Mouse (Mus musculus) right cerebral cortex, postnatal 36 days (tissue): ENCODE measurements around the gene Ceacam16.

ENCODE experiments used
- DNase-seq, 2 experiments: peaks; one replicate each; pipeline ENCODE4 v3.0.0; 2022; ENCODE audit warnings: low spot score in 2 of 2, mixed read lengths in 1 of 2

Ceacam16 gene

DNA sequence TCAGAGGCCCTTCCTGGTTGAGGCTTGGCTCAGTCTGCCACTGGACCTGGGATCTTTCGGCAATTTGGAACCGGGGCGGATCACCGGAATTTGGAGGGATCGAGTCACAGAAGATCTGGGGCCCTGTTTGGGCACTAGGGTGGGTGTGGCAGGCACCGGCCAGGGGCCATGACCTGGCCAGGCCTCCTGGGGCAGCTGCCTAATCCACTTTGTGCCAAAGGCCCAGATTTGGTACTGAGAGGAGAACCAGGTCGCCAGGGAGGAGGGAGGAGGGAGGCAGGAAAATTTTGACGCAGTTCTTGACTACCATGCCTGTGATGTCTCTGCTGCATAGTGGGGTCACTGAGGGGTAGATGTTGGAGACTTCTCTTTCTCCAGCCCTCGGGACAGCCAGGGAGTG lies at the start of gene Ceacam16:
Gene Ceacam16 (minus strand): TSS at position 101 of the 400 bp plus-strand sequence.
- DNase-seq: no peak

DNA sequence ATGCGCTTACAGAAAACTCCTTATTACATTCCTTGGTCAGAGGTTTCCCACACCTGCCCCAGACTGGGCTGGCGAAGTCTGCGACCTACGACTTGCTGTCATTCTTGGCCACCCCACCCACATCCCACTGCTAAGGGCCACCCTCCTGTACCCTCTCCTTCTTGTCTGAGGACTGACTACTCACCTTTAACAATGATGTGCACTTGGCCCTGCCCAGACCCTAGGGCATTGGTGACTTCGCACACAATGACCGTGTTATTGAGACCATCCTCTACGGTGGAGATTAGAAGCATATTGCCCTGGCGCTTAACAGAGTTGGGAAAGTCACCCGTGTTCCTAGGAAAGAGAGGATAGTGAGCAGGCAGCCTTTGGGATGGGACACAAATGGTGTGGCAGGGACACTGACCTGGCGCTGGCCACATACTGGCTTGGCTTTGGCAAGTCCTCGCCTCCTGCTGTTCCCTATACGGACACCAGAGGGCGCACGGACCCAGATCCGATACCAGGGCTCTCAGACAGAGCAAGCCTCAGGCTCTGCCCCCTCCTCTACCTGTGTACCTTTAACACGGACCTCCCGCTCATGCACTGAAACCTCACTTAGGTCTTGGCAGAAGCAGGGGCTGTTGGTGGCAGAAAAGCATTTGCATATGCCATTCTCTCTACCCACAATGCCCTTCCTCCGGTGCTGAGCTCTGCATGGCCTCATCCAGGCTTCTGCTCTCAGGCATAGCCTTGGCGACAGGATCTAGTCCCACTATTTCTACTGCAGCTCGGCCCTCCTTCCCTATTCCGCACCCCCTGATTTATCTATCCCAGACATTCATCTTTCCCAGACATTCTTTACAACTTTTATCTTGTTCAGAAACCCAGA lies 49.6 kb upstream of the Ceacam16 start:
- peak; percentile 55 to 61 for DNase-seq

DNA sequence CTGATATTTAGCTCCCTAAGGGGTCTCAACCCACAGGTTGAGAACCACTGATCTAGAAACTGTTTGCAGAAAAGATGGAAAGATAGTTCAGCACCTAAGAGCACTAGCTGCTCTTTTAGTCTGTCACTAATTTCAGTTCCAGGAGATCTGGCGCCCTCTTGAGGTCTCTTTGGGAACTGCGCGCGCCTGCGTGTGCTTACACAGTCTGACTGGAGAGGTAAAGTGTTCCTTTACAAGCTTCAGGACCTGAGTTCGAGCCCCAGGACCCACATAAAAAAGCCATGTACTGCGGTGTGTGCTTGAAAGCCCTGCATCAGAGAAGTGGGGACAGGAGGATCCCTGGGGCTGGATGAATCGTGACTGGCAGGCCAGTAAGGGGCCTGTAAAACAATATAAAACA lies 28.8 kb upstream of the Ceacam16 start:
- DNase-seq: no peak

DNA sequence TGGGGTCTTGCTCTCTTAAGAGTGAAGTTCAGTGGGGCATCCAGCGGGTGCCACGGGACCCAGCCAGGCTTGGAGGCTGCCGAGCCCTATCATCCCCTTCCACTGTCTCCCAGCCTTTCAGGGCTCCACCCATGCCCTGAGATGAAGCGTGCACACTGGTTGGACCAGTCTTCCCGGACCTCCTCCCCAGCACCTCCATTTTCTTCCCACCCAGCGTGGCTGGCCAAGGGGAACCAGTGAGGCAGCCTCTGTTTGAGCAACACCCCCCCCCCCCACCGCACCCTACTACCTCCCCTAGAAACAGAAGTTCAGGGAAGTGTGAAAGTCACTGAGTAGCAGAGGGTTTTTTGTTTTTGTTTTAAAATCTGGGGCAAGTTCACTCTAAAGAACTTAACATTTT lies 26.8 kb upstream of the Ceacam16 start, which contains the start of gene Ceacam19:
Gene Ceacam19 (minus strand): TSS at position 117 of the 400 bp plus-strand sequence.
- DNase-seq: no peak

DNA sequence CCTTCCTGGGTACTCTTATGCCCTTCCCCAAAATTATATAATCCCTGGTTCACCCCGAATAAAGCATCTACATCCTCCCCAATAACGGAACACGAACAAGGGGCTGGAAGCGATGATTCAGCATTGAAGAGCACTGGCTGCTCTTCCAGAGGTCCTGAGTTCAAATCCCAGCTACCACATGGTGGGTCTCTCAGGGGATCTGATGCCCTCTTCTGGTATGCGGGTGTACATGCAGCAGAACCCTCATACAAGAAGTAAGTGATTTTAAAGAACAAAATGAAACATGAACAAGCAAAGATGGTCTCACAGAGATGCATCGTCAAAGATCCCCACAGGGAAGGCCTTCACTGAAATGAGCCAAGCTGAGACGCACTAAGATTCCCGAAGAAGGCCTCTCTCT lies 19.7 kb upstream of the Ceacam16 start:
- no peak for DNase-seq

DNA sequence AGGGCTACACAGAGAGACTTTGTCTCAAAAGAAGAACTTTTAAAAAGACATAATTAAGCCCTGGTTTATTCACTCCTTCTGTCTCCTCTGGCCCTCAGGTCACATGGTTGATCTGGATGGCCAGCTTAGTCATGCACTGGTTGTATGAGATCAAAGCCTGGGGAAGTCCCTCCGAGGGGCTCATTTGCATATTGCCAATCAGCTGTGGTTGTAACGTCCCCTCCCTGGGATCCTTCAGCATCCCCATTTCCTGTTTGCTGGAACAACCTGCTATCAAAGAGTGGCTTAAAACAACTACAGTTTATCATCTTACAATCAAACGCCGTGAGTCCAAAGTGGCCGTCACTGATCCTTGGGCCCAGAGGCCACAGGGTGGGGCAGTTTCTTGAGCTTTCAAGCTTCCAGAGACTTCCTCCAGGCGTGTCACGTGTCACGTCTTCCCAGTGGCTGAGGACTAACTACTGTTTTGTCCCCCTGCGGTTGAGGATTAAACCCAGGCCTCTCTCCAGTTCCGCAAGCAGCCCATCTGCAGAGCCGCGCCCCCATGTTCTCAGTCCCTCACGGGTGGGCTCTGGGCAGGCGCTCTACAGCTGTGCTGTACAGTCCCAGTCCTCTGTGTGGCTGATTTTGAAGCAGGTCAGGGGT lies 15.8 kb upstream of the Ceacam16 start:
- DNase-seq: no peak

DNA sequence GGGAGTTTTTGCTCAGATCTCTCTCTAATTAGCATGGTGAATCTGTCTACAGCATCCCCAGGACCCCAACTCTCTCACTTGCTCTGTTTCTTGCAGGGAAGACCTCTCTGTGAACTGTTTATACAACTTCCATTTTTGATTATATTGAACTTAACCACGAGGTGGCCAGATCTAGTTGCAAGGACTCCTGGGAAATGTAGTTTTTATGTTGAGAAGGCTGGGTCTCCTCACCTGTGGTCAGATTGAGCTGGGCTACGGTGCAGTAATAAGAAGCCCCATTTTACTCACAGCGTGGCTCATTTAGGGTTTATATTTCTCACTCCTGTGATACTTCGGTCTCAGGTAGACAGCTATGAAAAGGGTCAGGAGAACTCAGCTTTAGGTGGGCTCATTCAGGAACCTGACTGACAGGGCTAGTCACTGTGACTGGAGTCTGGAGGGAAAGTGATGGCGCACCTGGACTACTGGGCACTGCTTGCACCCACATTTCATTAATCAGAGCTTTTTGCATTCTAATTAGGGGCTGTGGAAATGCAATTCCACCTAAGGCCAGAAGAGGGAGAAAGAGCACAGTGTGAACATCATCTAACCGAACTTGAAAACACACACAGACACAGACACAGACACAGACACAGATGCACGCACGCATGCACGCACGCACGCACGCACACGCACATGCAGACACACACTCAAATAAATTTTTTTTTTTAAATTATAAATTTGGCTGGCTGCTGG lies 15.0 kb upstream of the Ceacam16 start:
- peak in 1 of 2 experiments; percentile 18 for DNase-seq

DNA sequence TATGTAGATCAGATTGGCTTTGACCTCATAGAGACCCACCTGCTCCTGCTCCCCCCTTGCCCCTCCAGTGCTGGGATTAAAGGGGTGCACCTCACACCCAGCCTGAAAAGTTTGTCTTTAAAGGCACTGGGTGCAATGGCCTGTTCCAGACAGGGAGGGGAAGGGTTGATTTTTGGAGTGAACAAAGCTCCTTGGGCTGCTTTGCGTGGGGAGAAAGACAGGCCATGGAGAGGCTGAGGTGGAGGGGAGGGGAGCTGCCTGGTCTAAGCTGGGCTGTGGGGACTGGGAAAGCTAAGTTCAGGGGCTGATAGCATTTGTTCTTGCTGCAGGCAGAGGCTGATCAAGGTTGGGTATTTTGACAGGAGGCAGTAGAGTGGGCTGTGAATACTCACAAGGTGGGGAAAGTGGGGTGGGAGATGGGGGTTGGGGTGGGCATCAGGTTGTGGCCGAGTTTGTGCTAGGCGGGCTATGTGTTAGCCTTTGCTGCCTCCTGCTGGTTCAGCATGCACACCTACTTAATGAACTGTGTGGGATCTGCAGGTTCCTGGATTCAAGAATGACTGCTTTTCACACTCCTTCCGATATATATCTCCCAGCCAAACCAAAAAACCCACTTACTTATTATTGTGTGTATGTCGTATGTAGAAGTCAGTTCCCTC lies 11.0 kb upstream of the Ceacam16 start:
- no peak for DNase-seq

DNA sequence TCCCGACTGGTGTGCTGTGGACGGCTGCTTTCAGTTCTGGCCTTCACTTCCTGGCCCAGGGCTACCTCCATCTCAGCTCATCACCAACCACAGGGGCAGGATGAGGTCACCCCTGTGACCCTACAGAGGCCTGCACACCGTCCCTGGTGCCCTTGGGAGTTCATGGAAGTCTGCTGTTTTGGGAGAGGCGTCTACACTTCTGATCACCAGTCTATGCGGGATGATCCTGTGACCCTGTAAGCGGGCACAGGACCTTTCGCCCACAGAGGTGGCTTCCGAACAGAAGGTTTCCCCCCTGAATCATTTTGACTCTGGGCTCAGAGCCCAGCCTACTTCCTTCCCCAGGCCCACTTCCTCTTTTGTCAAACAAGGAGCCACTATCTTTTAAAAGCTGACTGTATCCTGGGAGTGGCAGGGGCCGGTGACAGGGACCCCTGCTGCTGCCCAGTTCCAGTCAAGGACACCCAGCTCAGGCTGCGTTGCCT lies 10.1 kb upstream of the Ceacam16 start:
- no peak for DNase-seq

DNA sequence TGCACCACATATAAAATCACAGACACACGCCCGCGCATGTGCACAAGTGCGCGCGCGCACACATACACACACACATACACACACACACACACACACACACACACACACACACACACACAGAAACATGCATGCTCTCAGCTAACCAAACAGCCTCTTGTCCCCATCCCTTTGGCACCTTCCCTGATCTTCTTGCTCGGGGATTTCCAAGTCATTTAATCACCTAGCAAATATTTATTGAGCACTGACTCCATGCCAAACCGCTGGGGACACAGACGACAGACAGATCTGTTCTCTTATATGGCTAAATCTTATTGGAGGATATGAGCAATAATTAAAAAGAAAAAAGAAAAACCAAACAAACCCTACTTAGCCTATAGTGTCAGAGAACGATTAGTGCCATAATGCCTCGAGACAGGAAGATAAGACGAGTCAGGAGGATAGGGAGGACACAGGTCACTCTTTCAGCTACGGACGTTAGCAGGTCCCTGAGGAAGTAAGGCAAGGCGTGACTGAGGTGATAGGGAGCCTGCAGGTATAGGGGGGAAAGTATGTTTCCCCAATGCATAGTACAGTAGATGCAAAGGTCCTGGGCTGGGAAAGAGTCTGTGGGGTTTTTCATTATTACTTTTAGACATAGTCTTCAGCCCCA lies 6.8 kb upstream of the Ceacam16 start:
- no peak for DNase-seq

DNA sequence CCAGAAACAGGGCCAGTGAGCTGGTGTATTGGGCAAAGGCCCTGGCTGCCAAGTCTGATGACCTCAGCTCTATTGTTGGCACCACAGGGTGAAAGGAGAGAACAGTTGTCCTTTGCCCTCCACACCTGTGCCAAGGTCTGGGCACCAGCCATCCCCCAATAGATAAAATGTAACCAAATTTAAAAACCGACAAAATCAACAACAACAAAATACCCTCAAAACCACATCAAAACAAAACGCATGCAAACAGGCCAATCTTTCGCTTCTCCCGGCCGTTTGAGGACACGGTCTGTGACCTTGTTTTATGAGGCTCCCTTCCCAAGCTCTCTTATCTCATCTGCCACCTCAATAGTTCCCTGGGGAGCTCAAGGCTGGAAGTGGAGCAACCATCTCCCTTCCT lies 5.4 kb upstream of the Ceacam16 start:
- DNase-seq: no peak

DNA sequence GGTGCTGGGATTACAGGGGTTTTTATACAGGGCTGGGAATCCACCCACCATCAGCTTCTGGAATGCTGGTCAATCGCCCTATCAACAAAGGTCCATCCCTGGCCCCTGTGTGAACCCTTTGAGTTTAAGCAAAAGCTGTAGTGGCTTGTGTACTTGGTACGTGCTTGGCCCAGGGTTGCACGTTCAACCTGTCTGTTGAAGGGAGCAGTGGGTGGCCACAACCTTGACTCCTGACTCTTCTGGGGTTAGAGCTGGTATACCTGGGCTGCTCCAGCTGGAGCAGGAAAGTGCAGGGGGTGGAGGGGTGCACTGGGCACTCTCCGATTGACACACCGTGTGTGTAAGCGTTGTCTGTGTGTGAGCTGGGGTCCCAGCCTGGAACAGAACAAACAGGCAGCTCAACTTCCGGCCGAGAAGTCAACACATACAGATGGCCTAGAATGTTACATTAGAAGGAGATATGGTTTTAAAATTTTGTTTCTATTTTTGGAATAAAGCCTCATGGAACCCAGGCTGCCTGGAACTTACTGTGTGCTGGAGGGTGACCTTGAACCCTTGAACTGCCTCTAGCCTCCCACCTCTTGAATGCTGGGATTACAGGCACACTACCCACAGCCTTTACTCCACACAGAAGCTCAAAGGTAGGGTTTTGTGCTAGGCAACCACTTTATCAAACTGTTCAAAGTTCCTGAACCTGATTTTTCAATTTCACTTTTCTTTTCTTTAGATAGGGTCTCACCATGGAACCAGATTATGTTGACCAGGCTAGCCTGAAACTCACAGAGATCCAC lies 4.3 kb upstream of the Ceacam16 start:
- no peak for DNase-seq

DNA sequence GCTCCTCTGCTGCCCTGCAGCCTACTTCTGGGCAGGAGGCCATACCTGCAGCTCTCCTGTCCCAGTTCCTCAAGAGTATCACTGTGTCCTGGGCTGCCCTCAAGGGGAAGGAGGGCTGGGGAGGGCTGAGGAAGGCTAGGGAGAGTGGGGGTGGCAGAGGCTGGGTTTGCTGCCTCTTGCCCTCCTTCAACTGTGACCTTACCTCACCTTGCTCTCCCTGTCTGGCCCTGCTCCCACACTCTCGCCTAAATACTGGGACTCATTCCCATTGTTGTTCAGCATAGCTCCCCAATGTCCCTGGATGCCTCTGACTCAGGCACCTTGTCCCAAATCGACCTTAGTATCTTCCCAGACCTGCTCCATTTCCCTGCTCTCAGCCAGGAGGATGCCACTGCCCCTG lies 3.1 kb upstream of the Ceacam16 start:
- no peak for DNase-seq

DNA sequence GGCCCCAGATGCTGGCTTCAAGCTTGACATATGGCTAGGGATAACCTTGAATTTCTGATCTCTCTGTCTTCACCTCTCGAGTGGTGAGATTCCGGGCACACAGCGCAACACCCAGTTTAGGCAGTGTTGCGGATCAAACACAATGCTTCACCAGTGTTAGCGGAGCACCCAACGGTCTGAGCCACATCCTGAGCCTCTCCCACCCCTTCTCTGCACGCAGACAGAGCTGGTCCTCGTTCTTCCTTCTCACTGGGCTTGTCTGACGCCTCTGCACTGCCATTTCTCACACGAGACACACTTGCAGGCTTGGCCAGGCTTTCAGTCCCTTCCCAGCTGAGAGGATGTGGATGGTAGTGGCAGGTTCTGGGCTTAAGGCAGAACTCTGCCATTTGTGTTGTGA lies 1.4 kb downstream of the Ceacam16 start:
- DNase-seq: no peak

DNA sequence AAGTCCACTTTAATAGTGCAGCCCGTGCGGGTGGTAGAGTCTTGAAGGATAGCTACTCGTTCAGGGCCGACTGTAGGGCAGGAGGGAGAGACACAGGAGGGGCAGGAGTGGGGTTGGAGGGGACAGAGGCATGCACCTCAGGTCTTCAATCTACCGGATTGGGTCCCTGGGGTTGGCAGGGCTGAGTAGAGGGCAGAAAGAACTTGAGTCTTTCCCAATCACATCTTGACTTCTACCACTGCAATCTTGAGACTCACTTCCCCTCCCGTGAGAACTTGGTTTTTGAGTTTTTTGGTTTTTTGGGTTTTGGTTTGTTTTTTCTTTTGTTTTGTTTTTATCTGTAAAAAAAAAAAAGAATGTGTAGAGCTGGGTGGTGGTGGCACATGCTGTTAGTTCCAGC lies 4.8 kb downstream of the Ceacam16 start:
- DNase-seq: no peak

DNA sequence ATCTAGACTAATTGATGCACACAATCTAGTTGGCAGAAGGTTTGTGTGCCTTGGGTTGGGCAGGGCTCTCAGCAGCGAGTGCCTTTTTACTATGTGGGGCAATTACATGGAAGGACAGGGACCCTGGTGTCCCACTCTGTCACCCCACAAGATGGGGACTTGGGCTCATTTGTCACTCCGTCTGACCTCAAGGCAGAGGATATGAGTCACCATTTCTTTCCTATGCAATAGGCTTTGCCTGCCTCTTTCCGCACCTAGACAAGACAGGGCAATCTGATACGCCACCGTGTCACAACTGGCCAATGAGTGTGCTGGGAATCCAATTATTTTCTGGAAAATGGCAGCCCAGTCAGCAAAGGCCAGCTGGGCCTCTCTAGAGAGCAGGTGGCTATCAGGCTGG lies 5.4 kb downstream of the Ceacam16 start:
- no peak for DNase-seq

DNA sequence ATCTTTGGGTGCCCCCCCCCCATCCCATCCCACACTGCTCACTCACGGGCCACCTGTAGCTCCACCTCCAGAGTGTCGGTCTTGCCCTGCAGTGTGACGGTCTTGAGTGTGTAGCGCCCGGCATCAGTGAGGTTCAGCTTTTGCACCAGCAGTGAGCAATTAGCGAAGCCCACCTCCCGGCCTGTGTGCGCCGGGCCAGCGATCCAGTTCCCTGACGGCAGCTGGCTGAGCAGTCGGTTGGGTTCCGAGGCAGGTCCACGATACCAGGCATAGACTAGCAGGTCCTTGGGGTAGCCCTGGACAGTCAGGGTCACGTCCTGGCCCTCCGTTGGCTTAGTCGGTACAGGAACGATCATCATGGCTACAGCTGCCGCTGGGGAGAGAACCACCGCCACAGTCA lies 7.6 kb downstream of the Ceacam16 start:
- DNase-seq: no peak

DNA sequence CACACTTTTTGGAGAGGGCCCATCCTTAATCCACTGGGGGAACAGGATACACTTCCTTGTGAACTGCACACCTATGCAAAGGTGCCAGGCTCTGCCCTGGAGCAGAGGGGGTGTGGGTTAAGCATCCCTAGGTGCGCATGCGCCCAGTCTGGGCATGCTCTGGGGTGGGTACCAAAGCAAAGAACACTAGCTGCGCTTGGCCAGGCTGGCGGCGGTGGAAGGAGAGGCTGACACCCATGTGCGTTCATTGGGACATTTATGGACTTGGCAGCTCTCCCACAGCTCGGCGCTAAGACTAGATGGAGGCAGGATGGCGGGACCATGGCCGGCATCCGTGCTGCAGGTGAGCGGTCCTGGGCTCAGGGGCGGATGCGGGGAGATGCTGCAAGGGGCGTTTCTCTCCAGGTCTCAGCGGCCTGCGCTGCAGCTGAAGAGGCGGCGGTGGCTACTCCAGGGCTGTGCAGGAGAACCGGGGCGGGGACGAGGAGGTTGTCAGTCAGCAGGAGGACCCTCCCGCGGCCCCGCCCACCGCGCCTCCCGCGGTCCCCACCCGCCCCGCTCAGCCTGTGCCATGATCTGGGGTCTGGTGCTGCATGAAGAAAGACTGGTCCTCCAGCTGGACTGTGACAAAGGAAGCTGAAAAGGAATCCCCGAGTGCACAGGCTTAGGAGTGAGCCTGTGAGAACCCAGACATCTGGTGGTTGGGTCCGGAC lies 9.1 kb downstream of the Ceacam16 start, which contains the start of gene Gm19345:
Gene Gm19345 (plus strand): TSS at position 146 of the 713 bp plus-strand sequence.
- DNase-seq: peak; percentile 12 to 24

DNA sequence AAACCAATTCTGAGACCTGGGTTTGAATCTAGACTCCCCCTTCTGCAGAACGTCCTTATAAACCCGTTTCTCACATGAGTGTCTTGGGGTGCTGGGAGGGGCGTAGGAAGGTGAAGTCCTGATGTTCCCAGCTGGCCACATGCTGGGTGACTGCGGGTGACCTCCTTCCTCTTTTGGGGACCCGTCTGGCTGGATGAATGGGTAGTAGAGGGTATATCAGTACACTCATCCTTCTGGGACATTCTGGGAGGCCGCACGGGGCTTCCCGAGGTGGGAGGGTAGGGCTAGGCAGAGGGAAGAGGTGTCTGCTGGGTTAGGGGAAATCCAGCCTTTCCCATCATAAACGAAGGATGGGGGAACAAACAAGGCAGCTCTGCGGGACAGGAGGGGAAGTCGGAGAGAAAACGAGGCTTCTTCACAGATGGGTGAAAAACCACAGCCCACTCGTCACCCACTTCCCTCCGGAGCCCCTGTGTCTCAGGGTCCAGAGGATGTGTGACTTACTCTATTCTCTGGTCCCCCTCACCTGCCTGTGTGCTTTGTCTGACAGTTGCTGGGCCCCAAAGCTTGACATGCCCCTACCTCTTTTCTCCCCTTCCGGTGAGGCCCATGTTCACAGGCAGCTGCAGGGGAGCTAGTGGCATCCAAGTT lies 16.5 kb downstream of the Ceacam16 start:
- no peak for DNase-seq
